Mouse (Mus musculus): ENCODE results near the gene Lrrc28. TPM values are rescaled to one million over a fixed set of nuclear protein-coding genes. Genes with fewer than 3 reads are reported as not detected.

Lrrc28 gene
- polyA plus RNA-seq, 1 experiment from 2014 or later: 10.3 TPM

- H3K9me3 ChIP-seq (replicated peaks): no peaks in the 10 kb centered on the region
- WGBS (ENCODE audit: insufficient replicate concordance): 72% methylated on average over 6 of the region's 6 CpGs
Measured at GRCm38 (mm10) chr7:67588743-67589142, 56.3 kb downstream of the Lrrc28 start.

DNA sequence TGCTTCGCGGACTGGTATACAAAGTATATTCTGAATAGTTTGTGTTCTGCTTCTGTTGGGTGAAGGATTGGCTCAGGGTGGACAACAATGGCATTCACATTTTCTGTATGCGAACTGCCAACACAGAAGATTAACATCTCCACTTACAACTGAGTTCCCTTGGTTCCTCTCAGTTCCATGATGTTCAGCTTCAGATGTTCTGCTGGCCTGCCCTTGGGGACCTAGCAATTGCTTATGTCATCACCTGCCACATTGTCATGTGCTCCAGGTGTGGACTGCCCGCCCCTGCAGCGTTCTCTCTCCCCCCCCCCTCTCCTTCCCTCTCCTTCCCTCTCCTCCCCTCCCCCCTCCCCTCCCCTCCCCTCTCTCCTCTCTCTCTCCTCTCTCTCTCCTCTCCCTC, 58.6 kb downstream of the Lrrc28 start:
- Histone ChIP-seq H3K9me3 (replicated peaks) (no peaks in the 10 kb centered on the region), H3K4me2 (no peak overlapping the region), H3K4me3 (no peak overlapping the region), H3K36me3 (no peaks in the 10 kb centered on the region), H3K9ac (no peak overlapping the region), H3K27me3 (replicated peaks) (no peaks in the 10 kb centered on the region), H3K4me1 (no peaks in the 10 kb centered on the region), H3K27ac (no peak overlapping the region)
- WGBS (ENCODE audit: insufficient replicate concordance): 71% methylated on average over 4 of the region's 5 CpGs
- ATAC-seq: no peak

More at GRCm38 (mm10) chr7:67588743-67589142, 56.3 kb downstream of the Lrrc28 start:
- no peak for ATAC-seq
- no peak overlapping the region for H3K9ac ChIP-seq
- H3K4me2 ChIP-seq: no peak overlapping the region
- H3K4me3 ChIP-seq: no peak overlapping the region
- H3K27me3 ChIP-seq (replicated peaks): no peaks in the 10 kb centered on the region
- no peaks in the 10 kb centered on the region for H3K36me3 ChIP-seq
- no peak overlapping the region for H3K27ac ChIP-seq
- H3K4me1 ChIP-seq: no peaks in the 10 kb centered on the region

DNA sequence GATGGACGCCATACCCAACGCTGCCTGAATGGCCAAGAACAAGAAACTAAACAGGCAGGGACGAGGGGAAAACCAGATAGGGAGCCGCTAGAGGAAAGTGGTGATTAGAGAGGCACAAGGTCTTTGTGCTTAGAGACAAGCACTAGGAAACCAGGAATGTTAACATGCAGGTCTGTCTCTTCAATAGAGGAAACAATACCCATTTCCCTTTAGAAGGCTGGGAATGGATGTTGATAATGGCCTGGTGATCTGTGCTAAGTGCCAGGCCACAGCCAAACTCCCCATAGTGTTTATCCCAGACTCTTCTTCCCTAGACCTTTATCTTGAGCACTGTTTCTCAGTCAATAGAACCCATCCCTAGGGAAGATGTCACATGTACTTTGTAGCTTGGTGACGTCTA, 61.2 kb downstream of the Lrrc28 start:
- H3K27me3 ChIP-seq (replicated peaks): no peaks in the 10 kb centered on the region
- no peak overlapping the region for H3K27ac ChIP-seq
- H3K4me1 ChIP-seq: no peaks in the 10 kb centered on the region
- 50% methylated on average over 5 of the region's 5 CpGs for WGBS (ENCODE audit: insufficient replicate concordance)
- no peak overlapping the region for H3K9ac ChIP-seq
- no peak for ATAC-seq
- H3K9me3 ChIP-seq (replicated peaks): no peaks in the 10 kb centered on the region
- no peaks in the 10 kb centered on the region for H3K36me3 ChIP-seq
- H3K4me2 ChIP-seq: no peak overlapping the region
- no peak overlapping the region for H3K4me3 ChIP-seq

- ATAC-seq: no peak
- 55% methylated on average over 7 of the region's 7 CpGs for WGBS (ENCODE audit: insufficient replicate concordance)
- Histone ChIP-seq H3K9ac (no peak overlapping the region), H3K9me3 (replicated peaks) (no peaks in the 10 kb centered on the region), H3K27me3 (replicated peaks) (no peaks in the 10 kb centered on the region), H3K27ac (no peak overlapping the region), H3K4me3 (no peak overlapping the region), H3K4me1 (no peaks in the 10 kb centered on the region), H3K4me2 (no peak overlapping the region), H3K36me3 (no peaks in the 10 kb centered on the region)
Measured at GRCm38 (mm10) chr7:67578783-67579482, 66.1 kb downstream of the Lrrc28 start.

DNA sequence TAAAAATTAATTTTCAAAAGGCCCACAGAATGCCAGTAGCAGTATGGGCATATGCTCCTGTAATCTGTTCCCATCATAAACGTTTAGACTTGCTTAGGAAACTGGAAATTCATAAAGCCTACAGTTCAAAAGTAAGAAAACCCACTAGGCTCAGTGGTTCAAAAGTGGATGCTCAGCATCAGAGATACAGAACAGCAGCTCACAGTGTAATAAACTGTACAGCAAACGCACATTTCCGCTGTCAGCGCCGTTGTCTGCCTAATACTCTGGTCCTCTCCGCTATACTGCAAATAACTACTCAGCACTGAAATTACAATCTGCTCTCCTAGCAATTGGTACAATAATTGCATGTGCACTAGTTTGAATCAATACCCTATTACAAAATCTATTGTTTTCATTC, 67.0 kb downstream of the Lrrc28 start:
- Histone ChIP-seq H3K4me1 (no peaks in the 10 kb centered on the region), H3K27me3 (replicated peaks) (no peaks in the 10 kb centered on the region), H3K9ac (no peak overlapping the region), H3K4me3 (no peak overlapping the region), H3K4me2 (no peak overlapping the region), H3K9me3 (replicated peaks) (no peaks in the 10 kb centered on the region), H3K27ac (no peak overlapping the region), H3K36me3 (no peaks in the 10 kb centered on the region)
- 80% methylated on average over 6 of the region's 6 CpGs for WGBS (ENCODE audit: insufficient replicate concordance)
- no peak for ATAC-seq

DNA sequence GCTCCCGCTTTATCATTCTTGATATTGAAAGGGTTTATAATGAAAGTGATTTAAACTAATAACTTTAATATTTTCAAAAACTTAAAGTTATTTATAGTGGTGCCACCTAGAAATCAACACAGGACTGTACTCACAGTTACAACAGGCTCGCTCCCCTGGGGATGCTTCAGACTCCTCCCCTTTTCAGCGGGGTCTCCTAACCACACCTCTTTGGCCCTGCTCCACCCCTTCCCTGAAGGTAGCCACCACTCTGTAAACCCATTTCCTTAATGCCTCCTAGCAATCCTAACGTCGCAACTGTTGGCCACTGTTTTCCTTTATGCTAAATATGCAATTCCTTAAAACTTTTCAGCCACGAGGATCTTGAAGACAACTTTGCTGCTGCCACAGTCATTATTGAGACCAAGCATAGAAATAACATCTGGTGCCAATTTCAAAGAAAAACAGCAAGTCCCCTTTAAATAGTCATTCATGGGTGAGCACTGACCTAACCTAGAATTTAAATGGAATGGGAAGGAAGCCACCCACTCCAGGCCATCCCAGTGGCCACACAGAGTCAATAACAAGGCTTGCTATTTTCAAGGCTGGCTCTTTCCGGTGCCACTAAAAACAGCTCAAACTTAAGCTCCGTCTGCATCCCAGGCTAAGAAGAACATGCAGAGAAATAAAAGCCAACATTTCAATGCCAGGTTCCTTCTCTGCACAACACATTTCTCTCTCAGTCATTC, 78.4 kb downstream of the Lrrc28 start:
- WGBS (ENCODE audit: insufficient replicate concordance): 59% methylated on average over 8 of the region's 8 CpGs

GRCm38 (mm10) chr7:67565132-67565531, 79.9 kb downstream of the Lrrc28 start:
- 63% methylated on average over 1 of the region's 1 CpGs for WGBS (ENCODE audit: insufficient replicate concordance)
- H3K27me3 ChIP-seq (replicated peaks): no peaks in the 10 kb centered on the region
- H3K9me3 ChIP-seq (replicated peaks): no peaks in the 10 kb centered on the region
- H3K27ac ChIP-seq: no peak overlapping the region
- no peak overlapping the region for H3K9ac ChIP-seq
- no peaks in the 10 kb centered on the region for H3K36me3 ChIP-seq
- H3K4me3 ChIP-seq: no peak overlapping the region
- no peak overlapping the region for H3K4me2 ChIP-seq
- no peaks in the 10 kb centered on the region for H3K4me1 ChIP-seq
- no peak for ATAC-seq

More for the DNA sequence above, 78.4 kb downstream of the Lrrc28 start:
- no peak overlapping the region for H3K27ac ChIP-seq
- no peak overlapping the region for H3K4me3 ChIP-seq
- H3K4me2 ChIP-seq: no peak overlapping the region
- H3K4me1 ChIP-seq: no peaks in the 10 kb centered on the region
- no peaks in the 10 kb centered on the region for H3K36me3 ChIP-seq
- no peak for ATAC-seq
- no peaks in the 10 kb centered on the region for H3K27me3 ChIP-seq (replicated peaks)
- no peaks in the 10 kb centered on the region for H3K9me3 ChIP-seq (replicated peaks)
- no peak overlapping the region for H3K9ac ChIP-seq

DNA sequence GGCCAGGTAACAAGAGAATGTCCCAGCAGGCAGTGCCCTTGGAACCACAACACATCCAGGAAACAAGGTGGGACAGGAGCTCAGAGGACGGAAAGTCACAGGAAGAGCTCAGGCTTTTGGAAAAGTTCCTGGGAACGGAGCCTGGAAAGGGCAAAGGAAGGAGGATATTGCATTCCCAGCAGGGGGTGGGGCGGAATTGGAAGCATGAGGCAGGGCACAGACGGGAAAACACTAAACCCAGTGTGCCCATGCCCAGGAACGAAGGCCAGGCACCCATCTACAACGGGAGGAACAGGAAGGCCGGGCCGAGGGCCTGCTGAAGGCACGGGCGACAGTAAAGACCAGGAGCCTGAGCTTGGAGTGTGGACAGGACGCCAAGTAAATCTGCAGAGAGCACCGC, 82.9 kb downstream of the Lrrc28 start:
- H3K27ac ChIP-seq: no peak overlapping the region
- H3K27me3 ChIP-seq (replicated peaks): no peaks in the 10 kb centered on the region
- WGBS (ENCODE audit: insufficient replicate concordance): 57% methylated on average over 12 of the region's 12 CpGs
- H3K9me3 ChIP-seq (replicated peaks): no peaks in the 10 kb centered on the region
- H3K9ac ChIP-seq: no peak overlapping the region
- no peak overlapping the region for H3K4me2 ChIP-seq
- no peak overlapping the region for H3K4me3 ChIP-seq
- no peaks in the 10 kb centered on the region for H3K36me3 ChIP-seq
- H3K4me1 ChIP-seq: no peaks in the 10 kb centered on the region
- no peak for ATAC-seq

GRCm38 (mm10) chr7:67559486-67559885, 85.6 kb downstream of the Lrrc28 start:
- no peak overlapping the region for H3K9ac ChIP-seq
- no peaks in the 10 kb centered on the region for H3K27me3 ChIP-seq (replicated peaks)
- no peak overlapping the region for H3K27ac ChIP-seq
- no peaks in the 10 kb centered on the region for H3K4me1 ChIP-seq
- ATAC-seq: no peak
- no peaks in the 10 kb centered on the region for H3K36me3 ChIP-seq
- WGBS (ENCODE audit: insufficient replicate concordance): 78% methylated on average over 7 of the region's 7 CpGs
- no peak overlapping the region for H3K4me3 ChIP-seq
- no peaks in the 10 kb centered on the region for H3K9me3 ChIP-seq (replicated peaks)
- no peak overlapping the region for H3K4me2 ChIP-seq

DNA sequence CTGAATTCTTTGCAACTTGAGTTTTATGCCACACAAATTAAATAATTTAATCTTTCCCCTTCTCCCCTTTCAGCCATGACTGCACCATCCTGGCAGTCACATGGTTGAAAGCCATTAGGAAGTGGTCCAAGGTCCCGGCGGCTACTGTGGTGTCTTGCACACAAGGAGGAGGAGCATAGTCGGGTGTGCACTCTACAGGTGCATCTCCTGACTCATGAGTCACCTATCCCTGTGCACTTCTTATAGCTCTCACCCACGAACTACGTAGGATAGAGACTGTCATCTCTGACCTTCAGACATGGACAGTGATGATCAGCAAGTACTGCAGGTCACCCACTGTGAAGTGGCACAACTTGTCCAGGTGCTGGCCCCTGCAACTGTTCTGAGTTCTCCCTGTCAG, 86.8 kb downstream of the Lrrc28 start:
- no peaks in the 10 kb centered on the region for H3K27me3 ChIP-seq (replicated peaks)
- H3K27ac ChIP-seq: no peak overlapping the region
- H3K4me3 ChIP-seq: no peak overlapping the region
- no peaks in the 10 kb centered on the region for H3K4me1 ChIP-seq
- no peak overlapping the region for H3K9ac ChIP-seq
- H3K9me3 ChIP-seq (replicated peaks): no peaks in the 10 kb centered on the region
- H3K4me2 ChIP-seq: no peak overlapping the region
- ATAC-seq: no peak
- 71% methylated on average over 5 of the region's 5 CpGs for WGBS (ENCODE audit: insufficient replicate concordance)
- no peaks in the 10 kb centered on the region for H3K36me3 ChIP-seq

GRCm38 (mm10) chr7:67554863-67555262, 90.2 kb downstream of the Lrrc28 start:
- Histone ChIP-seq H3K9ac (no peak overlapping the region), H3K9me3 (replicated peaks) (no peaks in the 10 kb centered on the region), H3K27me3 (replicated peaks) (no peaks in the 10 kb centered on the region), H3K4me2 (no peak overlapping the region), H3K27ac (no peak overlapping the region), H3K4me1 (no peaks in the 10 kb centered on the region), H3K36me3 (no peaks in the 10 kb centered on the region), H3K4me3 (no peak overlapping the region)
- ATAC-seq: no peak
- 73% methylated on average over 2 of the region's 2 CpGs for WGBS (ENCODE audit: insufficient replicate concordance)

DNA sequence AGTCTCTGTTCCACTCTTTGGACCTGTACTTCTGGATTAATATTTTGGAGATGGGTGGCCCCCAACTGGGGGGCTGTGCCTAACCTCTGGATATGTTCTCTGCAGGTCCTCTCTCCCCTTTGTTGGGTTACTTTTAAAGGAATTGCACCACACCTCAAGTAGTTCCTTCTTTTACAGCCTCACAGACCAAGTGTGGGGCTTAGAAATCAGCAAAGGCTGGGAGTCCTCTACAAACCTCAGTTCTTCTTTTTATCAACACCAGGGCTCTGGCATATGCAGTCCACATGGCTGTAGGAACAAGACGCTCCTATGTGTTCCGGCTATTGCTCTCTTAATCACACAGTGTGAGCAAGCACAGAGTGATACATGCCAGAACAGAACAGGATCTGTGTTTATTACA, 93.8 kb downstream of the Lrrc28 start:
- no peaks in the 10 kb centered on the region for H3K4me1 ChIP-seq
- H3K9ac ChIP-seq: no peak overlapping the region
- H3K4me2 ChIP-seq: no peak overlapping the region
- H3K4me3 ChIP-seq: no peak overlapping the region
- no peaks in the 10 kb centered on the region for H3K27me3 ChIP-seq (replicated peaks)
- H3K9me3 ChIP-seq (replicated peaks): no peaks in the 10 kb centered on the region
- 80% methylated on average over 2 of the region's 2 CpGs for WGBS (ENCODE audit: insufficient replicate concordance)
- H3K36me3 ChIP-seq: no peaks in the 10 kb centered on the region
- no peak overlapping the region for H3K27ac ChIP-seq
- ATAC-seq: no peak

Measured in liver, embryonic 12.5 days (tissue).